Mouse (Mus musculus) regulatory T cell (primary cell): Measurements from ENCODE around the gene Pnpla2.

Experiments used
- in situ Hi-C: fragments of 300-600 bp; cut with MboI, MseI; formaldehyde crosslinking; loops from one replicate; pipeline ENCODE4 v1.15.1; 2025; ENCODE audit warnings: high pct_unique_total_duplicates

The Pnpla2 gene

GRCm38 (mm10) chr7:141481498-141482401 is 26.8 kb downstream of the Pnpla2 start:
- in situ Hi-C loops = loop anchor here (25.0 kb wide), 2 partner anchors 181 to 406 kb away; partner anchors contain the start of gene Muc6

- in situ Hi-C loops = loop anchor here (25.0 kb wide), 2 partner anchors 180 to 405 kb away; partner anchors contain the start of gene Muc6
Observed at GRCm38 (mm10) chr7:141482531-141483024, 27.6 kb downstream of the Pnpla2 start.

GRCm38 (mm10) chr7:141483114-141483653 is 28.2 kb downstream of the Pnpla2 start:
- in situ Hi-C loops = loop anchor here (25.0 kb wide), 2 partner anchors 179 to 404 kb away; partner anchors contain the start of gene Muc6

- in situ Hi-C loops = loop anchor here (5.0 to 25.0 kb wide), 3 partner anchors 43 to 403 kb away; partner anchors contain the start of gene Muc6
Observed at GRCm38 (mm10) chr7:141484186-141485120, 29.5 kb downstream of the Pnpla2 start.

GRCm38 (mm10) chr7:141485186-141485585 is 30.2 kb downstream of the Pnpla2 start:
- in situ Hi-C loops = loop anchor here (5.0 to 25.0 kb wide), 3 partner anchors 42 to 402 kb away; partner anchors contain the start of gene Muc6

GRCm38 (mm10) chr7:141485606-141486005 is 30.6 kb downstream of the Pnpla2 start:
- in situ Hi-C loops = loop anchor here (5.0 to 25.0 kb wide), 3 partner anchors 42 to 402 kb away; partner anchors contain the start of gene Muc6

- in situ Hi-C loops = loop anchor here (5.0 to 25.0 kb wide), 3 partner anchors 41 to 401 kb away; partner anchors contain the start of gene Muc6
Observed at GRCm38 (mm10) chr7:141486239-141486638, 31.2 kb downstream of the Pnpla2 start.

GRCm38 (mm10) chr7:141487141-141487540 is 32.1 kb downstream of the Pnpla2 start:
- in situ Hi-C loops = loop anchor here (5.0 to 25.0 kb wide), 3 partner anchors 40 to 400 kb away; partner anchors contain the start of gene Muc6

- in situ Hi-C loops = loop anchor here (25.0 kb wide), 2 partner anchors 171 to 396 kb away; partner anchors contain the start of gene Muc6
Observed at GRCm38 (mm10) chr7:141491151-141491550, 36.2 kb downstream of the Pnpla2 start.

- in situ Hi-C loops = loop anchor here (25.0 kb wide), 2 partner anchors 170 to 395 kb away; partner anchors contain the start of gene Muc6
Observed at GRCm38 (mm10) chr7:141492738-141493137, 37.7 kb downstream of the Pnpla2 start.

GRCm38 (mm10) chr7:141493729-141494128 is 38.7 kb downstream of the Pnpla2 start:
- in situ Hi-C loops = loop anchor here (25.0 kb wide), 2 partner anchors 169 to 394 kb away; partner anchors contain the start of gene Muc6

- in situ Hi-C loops = loop anchor here (25.0 kb wide), 2 partner anchors 167 to 392 kb away; partner anchors contain the start of gene Muc6
Observed at GRCm38 (mm10) chr7:141495379-141495778, 40.4 kb downstream of the Pnpla2 start.

- in situ Hi-C loops = loop anchor here (25.0 kb wide), 2 partner anchors 166 to 391 kb away; partner anchors contain the start of gene Muc6
Observed at GRCm38 (mm10) chr7:141495940-141496339, 40.9 kb downstream of the Pnpla2 start.

- in situ Hi-C loops = loop anchor here (25.0 kb wide), 2 partner anchors 165 to 390 kb away; partner anchors contain the start of gene Muc6
Observed at GRCm38 (mm10) chr7:141497600-141497999, 42.6 kb downstream of the Pnpla2 start.

GRCm38 (mm10) chr7:141501820-141502555 is 47.0 kb downstream of the Pnpla2 start:
- in situ Hi-C loops = no loop called here

GRCm38 (mm10) chr7:141502556-141502905 is 47.5 kb downstream of the Pnpla2 start:
- in situ Hi-C loops = no loop called here

- in situ Hi-C loops = no loop called here
Observed at GRCm38 (mm10) chr7:141506278-141506677, 51.3 kb downstream of the Pnpla2 start.

GRCm38 (mm10) chr7:141508160-141508559 is 53.2 kb downstream of the Pnpla2 start:
- in situ Hi-C loops = no loop called here

GRCm38 (mm10) chr7:141510196-141510595 is 55.2 kb downstream of the Pnpla2 start:
- in situ Hi-C loops = no loop called here
